Mouse (Mus musculus): ENCODE measurements around the gene Tnni1.

Gene Tnni1

DNA sequence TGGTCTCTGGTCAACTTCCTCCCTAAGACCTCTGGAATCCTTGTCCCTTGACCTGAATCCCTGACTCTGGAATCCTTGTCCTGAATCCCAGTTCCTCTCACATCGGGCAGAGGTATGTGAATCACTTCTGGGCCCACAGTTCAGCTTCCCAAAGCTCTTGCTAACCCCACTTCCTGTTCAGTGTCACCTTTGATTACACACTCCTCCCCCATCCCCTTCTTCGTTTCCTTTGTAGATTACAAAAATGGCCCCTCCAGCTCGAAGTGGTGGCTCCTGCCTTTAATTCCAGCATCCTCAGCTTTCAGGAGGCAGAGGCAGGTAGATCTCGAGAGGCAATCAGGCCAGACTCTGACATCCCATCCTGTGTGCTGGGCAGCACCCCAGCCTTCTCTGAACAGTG is 38.4 kb downstream of the Tnni1 start:
- H3K27me3 ChIP-seq (ENCODE audit: insufficient read depth, low read length): peaks cover 82% of the 10 kb centered on the region
- H3K4me1 ChIP-seq (replicated peaks; ENCODE audit: low read depth, low read length): peaks cover 51% of the 10 kb centered on the region
- H3K4me3 ChIP-seq (replicated peaks; ENCODE audit: low read length): no peak overlapping the region
- H3K36me3 ChIP-seq (ENCODE audit: insufficient read depth, low read length): no peaks in the 10 kb centered on the region
- no peak for TF ChIP-seq CTCF (conservative IDR thresholded peaks at IDR 0.05; ENCODE audit: low read length)
- TF ChIP-seq POU5F1 (IDR thresholded peaks at IDR 0.05; ENCODE audit: borderline replicate concordance, low read length): no peak
- TF ChIP-seq NANOG (IDR thresholded peaks at IDR 0.05; ENCODE audit: borderline replicate concordance, low read length): no peak
- peaks cover 4% of the 10 kb centered on the region; the same call in 1 of the 2 replicates for H3K9me3 ChIP-seq (ENCODE audit: low read length)

DNA sequence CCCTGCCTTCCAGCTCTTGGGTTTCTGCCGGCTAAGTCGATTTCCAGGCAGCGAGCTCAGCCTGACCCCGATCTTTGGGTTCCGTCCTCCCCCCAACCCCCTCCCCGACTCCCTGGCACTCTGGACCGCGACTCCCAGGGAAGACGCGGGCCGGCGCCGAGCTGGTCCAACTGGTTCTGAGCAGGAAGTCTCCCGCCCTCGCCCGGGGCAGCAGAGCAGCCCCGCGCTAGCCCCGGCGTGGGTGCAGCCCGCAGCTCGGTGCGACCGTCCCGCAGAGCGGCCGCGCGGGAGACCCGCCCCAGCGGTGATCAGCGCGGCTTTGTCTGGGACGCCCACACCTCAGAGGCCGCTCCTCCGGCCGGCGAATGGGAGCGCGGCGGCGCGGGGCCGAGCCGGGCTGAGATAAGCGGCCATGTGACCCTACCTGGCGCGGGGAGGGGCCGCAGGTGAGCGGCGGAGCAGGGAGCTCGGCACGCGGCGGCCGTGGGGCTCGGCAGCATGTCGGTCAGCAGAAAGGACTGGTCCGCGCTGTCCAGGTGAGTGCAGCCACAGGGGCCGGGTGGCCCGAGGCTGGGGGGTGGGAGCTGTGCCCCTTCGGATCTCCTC is 39.4 kb downstream of the Tnni1 start, which contains the start of gene Lad1:
TSS of gene Lad1 (plus strand) at position 118 of the 606 bp plus-strand sequence.
- H3K4me1 ChIP-seq (replicated peaks; ENCODE audit: low read depth, low read length): peaks cover 41% of the 10 kb centered on the region
- no peak for TF ChIP-seq POU5F1 (IDR thresholded peaks at IDR 0.05; ENCODE audit: borderline replicate concordance, low read length)
- peak within 1 kb of the TSS; percentile 83 for H3K4me3 ChIP-seq (replicated peaks; ENCODE audit: low read length)
- peaks cover 89% of the 10 kb centered on the region for H3K27me3 ChIP-seq (ENCODE audit: insufficient read depth, low read length)
- peaks cover 7% of the 10 kb centered on the region; the same call in 1 of the 2 replicates for H3K9me3 ChIP-seq (ENCODE audit: low read length)
- H3K36me3 ChIP-seq (ENCODE audit: insufficient read depth, low read length): no peaks in the 10 kb centered on the region

DNA sequence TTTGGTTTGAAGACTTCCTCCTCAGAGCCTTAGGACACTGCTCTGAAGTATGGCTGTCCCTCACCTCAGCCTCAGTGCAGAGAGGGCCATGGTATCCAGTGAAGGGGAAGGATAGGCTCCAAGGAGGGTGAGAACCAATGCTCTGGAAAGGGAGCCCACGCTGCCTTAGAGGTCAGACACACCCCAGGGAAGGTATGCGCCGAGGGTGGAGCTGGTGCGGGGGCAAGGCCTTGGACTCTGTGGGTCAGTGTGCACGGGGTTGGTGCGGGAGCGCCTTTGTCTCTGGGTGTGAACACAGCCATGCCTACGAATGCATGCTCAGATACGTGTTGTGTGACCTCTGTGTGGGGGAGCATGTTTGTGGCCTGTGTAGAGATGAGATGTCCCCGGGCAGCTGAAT is 40.8 kb downstream of the Tnni1 start:
- H3K27me3 ChIP-seq (ENCODE audit: insufficient read depth, low read length): peaks cover 83% of the 10 kb centered on the region
- H3K36me3 ChIP-seq (ENCODE audit: insufficient read depth, low read length): no peaks in the 10 kb centered on the region
- H3K4me3 ChIP-seq (replicated peaks; ENCODE audit: low read length): peak overlapping the region; percentile 83
- peaks cover 7% of the 10 kb centered on the region; the same call in 1 of the 2 replicates for H3K9me3 ChIP-seq (ENCODE audit: low read length)
- peaks cover 32% of the 10 kb centered on the region for H3K4me1 ChIP-seq (replicated peaks; ENCODE audit: low read depth, low read length)
- no peak for TF ChIP-seq CTCF (conservative IDR thresholded peaks at IDR 0.05; ENCODE audit: low read length)

DNA sequence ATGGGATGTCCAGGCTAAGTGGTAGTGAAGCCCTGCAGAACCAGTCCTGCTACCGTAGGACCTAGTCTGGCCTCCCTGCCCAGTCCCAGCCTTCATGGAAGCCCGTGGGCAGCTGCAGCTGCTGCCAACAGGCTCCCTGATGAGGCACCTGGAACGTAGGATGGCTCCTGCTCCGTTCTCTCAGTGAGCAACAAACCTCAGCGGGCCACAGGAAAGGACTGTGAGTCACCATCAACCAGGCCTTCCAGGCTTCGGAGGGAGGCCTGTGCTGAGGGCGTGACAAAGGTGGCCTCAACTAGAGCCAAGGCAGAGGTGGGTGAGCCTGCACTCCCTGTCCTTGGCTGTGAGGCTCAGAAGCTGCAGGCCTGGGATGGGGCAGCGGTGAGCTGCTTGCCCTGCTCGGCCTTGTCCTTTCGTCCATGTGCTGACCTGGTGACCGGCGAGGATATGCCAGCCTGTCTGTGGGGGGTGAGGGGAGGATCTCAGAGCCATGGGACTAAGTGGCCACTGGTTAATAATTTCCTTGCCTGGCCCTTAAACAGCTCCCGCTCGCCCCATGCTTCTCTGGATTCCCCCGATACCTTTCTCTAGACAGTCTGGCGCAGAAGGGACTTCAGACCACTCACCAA is 41.6 kb downstream of the Tnni1 start:
- Histone ChIP-seq H3K36me3 (ENCODE audit: insufficient read depth, low read length) (0 out of 2 replicates have a peak, but pooled peaks cover under 1% of the 10 kb centered on the region), H3K27me3 (ENCODE audit: insufficient read depth, low read length) (peaks cover 83% of the 10 kb centered on the region), H3K9me3 (ENCODE audit: low read length) (peaks cover 7% of the 10 kb centered on the region; the same call in 1 of the 2 replicates), H3K4me1 (replicated peaks; ENCODE audit: low read depth, low read length) (peaks cover 32% of the 10 kb centered on the region), H3K4me3 (replicated peaks; ENCODE audit: low read length) (peak overlapping the region; percentile 23; the same call in 1 of the 2 replicates)
- TF ChIP-seq CTCF (conservative IDR thresholded peaks at IDR 0.05; ENCODE audit: low read length) (no peak), NANOG (IDR thresholded peaks at IDR 0.05; ENCODE audit: borderline replicate concordance, low read length) (no peak), POU5F1 (IDR thresholded peaks at IDR 0.05; ENCODE audit: borderline replicate concordance, low read length) (no peak)

DNA sequence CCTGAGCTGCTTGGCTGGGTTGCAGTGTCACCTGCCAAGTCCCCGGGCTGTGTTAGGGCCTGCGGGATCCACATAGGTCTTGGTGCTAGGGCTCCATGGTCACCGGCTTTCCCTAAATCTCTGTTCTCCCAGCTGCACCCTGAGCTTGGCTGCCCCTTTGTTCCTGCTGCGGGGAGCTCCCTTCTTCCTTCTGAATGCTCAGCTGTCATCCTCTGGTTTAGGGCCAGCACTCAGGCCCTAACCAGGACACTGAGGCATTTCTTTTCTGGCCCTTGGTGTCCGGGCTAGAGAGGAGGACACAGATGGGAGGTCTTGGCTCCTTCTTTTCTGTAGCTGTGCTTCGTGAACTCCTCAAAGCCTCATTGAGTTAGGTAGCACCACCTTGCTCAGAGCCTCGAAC is 42.5 kb downstream of the Tnni1 start:
- H3K4me1 ChIP-seq (replicated peaks; ENCODE audit: low read depth, low read length): peaks cover 32% of the 10 kb centered on the region
- H3K36me3 ChIP-seq (ENCODE audit: insufficient read depth, low read length): 0 out of 2 replicates have a peak, but pooled peaks cover 9% of the 10 kb centered on the region
- peaks cover 82% of the 10 kb centered on the region for H3K27me3 ChIP-seq (ENCODE audit: insufficient read depth, low read length)
- peaks cover 7% of the 10 kb centered on the region; the same call in 1 of the 2 replicates for H3K9me3 ChIP-seq (ENCODE audit: low read length)
- TF ChIP-seq CTCF (conservative IDR thresholded peaks at IDR 0.05; ENCODE audit: low read length): no peak
- no peak for TF ChIP-seq NANOG (IDR thresholded peaks at IDR 0.05; ENCODE audit: borderline replicate concordance, low read length)
- TF ChIP-seq POU5F1 (IDR thresholded peaks at IDR 0.05; ENCODE audit: borderline replicate concordance, low read length): no peak
- no peak overlapping the region for H3K4me3 ChIP-seq (replicated peaks; ENCODE audit: low read length)

DNA sequence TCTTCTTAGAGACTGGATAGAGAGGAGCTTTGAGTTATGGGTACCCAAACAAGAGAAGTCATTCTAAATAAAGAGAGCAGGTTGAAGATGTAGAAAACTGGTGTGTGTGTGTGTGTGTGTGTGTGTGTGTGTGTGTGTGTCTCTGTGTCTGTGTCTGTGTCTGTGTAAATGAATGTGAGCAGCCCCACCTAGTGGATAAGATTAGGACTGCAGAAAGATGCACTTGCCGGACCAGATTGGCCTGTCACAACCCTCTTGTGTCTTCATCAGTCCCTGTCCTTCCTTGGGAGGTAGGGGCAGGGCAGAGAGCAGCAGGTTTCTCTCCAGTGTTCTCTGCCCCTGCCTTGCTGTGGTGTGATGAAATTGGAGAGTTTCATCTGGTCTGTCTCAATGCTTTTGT is 49.7 kb downstream of the Tnni1 start:
- peaks cover 56% of the 10 kb centered on the region for H3K36me3 ChIP-seq (ENCODE audit: insufficient read depth, low read length)
- H3K27me3 ChIP-seq (ENCODE audit: insufficient read depth, low read length): peaks cover 27% of the 10 kb centered on the region
- no peak for TF ChIP-seq NANOG (IDR thresholded peaks at IDR 0.05; ENCODE audit: borderline replicate concordance, low read length)
- TF ChIP-seq CTCF (conservative IDR thresholded peaks at IDR 0.05; ENCODE audit: low read length): peak; percentile 40
- TF ChIP-seq POU5F1 (IDR thresholded peaks at IDR 0.05; ENCODE audit: borderline replicate concordance, low read length): no peak
- no peak overlapping the region for H3K4me3 ChIP-seq (replicated peaks; ENCODE audit: low read length)
- no peaks in the 10 kb centered on the region for H3K9me3 ChIP-seq (ENCODE audit: low read length)
- peaks cover 14% of the 10 kb centered on the region for H3K4me1 ChIP-seq (replicated peaks; ENCODE audit: low read depth, low read length)

DNA sequence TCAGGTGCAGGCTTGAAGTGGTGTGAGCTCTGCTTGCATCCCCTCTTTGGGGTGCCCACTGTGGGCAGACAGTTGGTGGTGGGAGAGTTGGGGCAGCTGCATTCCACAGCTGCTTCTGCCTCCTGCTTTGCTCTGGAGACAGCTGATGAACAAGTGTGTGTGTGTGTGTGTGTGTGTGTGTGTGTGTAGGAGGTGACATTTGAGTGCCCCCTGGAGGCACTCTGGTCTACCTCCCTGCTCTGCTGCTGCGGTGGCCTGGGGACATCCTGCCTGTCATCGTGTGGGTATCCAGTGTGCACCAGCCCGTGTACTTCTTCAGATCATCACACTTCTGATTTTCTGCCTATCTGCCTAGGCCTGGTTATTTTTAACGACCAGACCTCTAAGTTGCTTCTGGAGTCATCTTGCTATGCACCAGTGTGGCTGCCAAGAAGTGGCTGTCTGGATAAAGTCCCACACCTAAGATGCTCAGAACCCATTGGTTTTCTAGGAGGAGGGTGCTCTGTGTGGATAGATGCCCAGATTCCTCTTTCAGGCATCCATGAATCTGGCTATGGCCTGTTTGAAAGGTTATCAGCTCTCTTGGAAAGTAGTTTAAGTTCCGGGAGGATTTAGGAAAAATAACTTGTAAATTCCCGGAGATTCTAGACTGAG is 55.1 kb downstream of the Tnni1 start:
- TF ChIP-seq CTCF (conservative IDR thresholded peaks at IDR 0.05; ENCODE audit: low read length) (no peak), NANOG (IDR thresholded peaks at IDR 0.05; ENCODE audit: borderline replicate concordance, low read length) (no peak), POU5F1 (IDR thresholded peaks at IDR 0.05; ENCODE audit: borderline replicate concordance, low read length) (no peak)
- Histone ChIP-seq H3K9me3 (ENCODE audit: low read length) (no peaks in the 10 kb centered on the region), H3K36me3 (ENCODE audit: insufficient read depth, low read length) (peaks cover 28% of the 10 kb centered on the region), H3K27me3 (ENCODE audit: insufficient read depth, low read length) (peaks cover 20% of the 10 kb centered on the region), H3K4me3 (replicated peaks; ENCODE audit: low read length) (no peak overlapping the region), H3K4me1 (replicated peaks; ENCODE audit: low read depth, low read length) (peaks cover 31% of the 10 kb centered on the region)

DNA sequence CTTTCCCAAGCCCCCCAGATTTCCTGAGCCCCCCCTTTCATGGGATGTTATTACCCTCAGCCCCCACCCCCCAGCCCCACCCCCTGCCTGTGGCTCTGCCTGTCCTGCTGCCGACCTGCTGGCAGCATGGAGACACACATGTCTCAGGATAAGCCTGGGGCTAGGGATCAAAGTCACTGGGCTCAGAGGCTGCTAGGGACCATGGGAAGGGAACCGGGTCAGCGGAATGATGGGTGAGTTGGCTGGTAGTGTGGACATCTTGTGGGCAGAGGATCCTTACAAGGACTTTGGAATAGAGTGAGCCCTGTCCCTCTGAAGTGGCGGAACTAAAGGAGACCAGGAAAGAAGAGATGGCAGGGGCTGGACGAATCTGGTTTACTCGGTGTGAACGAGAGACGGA is 55.7 kb downstream of the Tnni1 start:
- H3K4me3 ChIP-seq (replicated peaks; ENCODE audit: low read length): 0 out of 2 replicates have a peak overlapping the region, but pooled peaks have one; percentile 6
- H3K4me1 ChIP-seq (replicated peaks; ENCODE audit: low read depth, low read length): peaks cover 31% of the 10 kb centered on the region
- TF ChIP-seq CTCF (conservative IDR thresholded peaks at IDR 0.05; ENCODE audit: low read length) (no peak), POU5F1 (IDR thresholded peaks at IDR 0.05; ENCODE audit: borderline replicate concordance, low read length) (no peak), NANOG (IDR thresholded peaks at IDR 0.05; ENCODE audit: borderline replicate concordance, low read length) (no peak)
- H3K27me3 ChIP-seq (ENCODE audit: insufficient read depth, low read length): peaks cover 20% of the 10 kb centered on the region
- no peaks in the 10 kb centered on the region for H3K9me3 ChIP-seq (ENCODE audit: low read length)
- peaks cover 24% of the 10 kb centered on the region for H3K36me3 ChIP-seq (ENCODE audit: insufficient read depth, low read length)
